Mouse (Mus musculus): ENCODE results near the gene Rad18. TPM values are rescaled to one million over a fixed set of nuclear protein-coding genes. Genes with fewer than 3 reads are reported as not detected.

Gene Rad18
- polyA plus RNA-seq (2014; fragmentation: Illumina TruSeq; extraction: RNeasy Lipid Tissue Mini Kit (QIAGEN cat#74804); ENCODE audit: low read depth, low replicate concordance): 0.97 TPM

DNA sequence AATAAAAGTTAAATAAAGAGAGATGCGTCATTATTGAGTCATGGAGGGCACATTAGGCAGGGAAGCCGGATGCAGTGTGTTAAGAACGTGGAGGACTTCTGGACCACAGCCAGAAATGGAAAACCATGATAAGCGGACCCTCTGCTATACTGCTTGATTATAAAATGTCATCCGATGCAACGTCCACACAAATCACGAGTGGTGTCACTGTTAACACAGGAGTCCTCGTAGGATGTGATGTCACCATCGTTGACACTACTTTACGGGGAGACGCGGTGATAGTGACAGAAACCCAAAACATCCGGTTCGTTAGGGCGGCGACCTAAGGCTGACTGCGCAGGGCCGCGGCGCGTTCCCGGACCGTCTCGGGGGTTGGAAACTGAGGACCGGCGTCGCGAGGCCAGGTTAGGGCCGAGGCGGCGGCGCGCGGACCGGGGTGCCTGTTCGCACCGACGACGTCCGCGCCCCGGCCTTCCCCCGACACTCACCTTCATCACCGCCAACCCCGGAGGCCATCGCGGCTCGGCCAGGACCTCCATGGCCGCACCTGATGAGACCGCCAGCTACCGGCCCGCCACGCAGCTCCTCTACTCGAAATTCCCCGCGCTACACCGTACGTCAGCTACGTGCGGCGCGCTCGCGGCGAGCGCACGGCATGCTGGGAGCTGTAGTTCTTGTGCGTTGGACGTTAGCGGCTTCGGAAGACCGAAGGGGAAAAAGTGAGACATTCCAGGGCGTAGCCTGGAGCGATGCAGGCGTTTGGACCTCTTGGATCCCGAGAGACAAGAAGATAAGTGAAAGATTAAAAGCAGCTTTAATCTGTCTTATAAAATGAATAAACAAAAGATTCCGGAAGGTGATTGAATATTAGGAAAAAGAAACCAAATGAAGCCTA, at the start of gene Rad18:
TSS of gene Rad18 (minus strand) at position 631 of the 895 bp plus-strand sequence.

Other genes starting within 250 kb of the Rad18 start
- 104 TPM for gene Cav3, start 237.2 kb downstream of the Rad18 start, polyA plus RNA-seq (2014; fragmentation: Illumina TruSeq; extraction: RNeasy Lipid Tissue Mini Kit (QIAGEN cat#74804); ENCODE audit: low read depth, low replicate concordance)
- not detected for gene Oxtr, start 206.7 kb downstream of the Rad18 start, polyA plus RNA-seq (2014; fragmentation: Illumina TruSeq; extraction: RNeasy Lipid Tissue Mini Kit (QIAGEN cat#74804); ENCODE audit: low read depth, low replicate concordance)